Mouse (Mus musculus) CD4-positive, CD25-positive, alpha-beta regulatory T cell (primary cell): ENCODE data around the gene Cep290. TPM values are rescaled to one million over a fixed set of nuclear protein-coding genes. Genes with fewer than 3 reads are reported as not detected.

Experiments
- polyA plus RNA-seq: library from polyadenylated mRNA; unstranded; fragments of 100-300 nt; shearing (Covaris generic); gene quantifications from one replicate; pipeline ENCODE4 v1.2.1, GENCODE M21; 2017

Cep290 gene
- polyA plus RNA-seq = 1.6 TPM

GRCm38 (mm10) chr10:100487097-100487978 is at the start of gene Cep290, which contains the start of gene Tmtc3:
Gene Cep290, plus strand, starts transcription at chr10:100487558.
Gene Tmtc3, minus strand, starts transcription at chr10:100487350.

GRCm38 (mm10) chr10:100590323-100590722 is 103.0 kb downstream of the Cep290 start, which contains the start of the genes 4930430F08Rik and 1700017N19Rik:
Gene 4930430F08Rik, minus strand, starts transcription at chr10:100590423.
Gene 1700017N19Rik, plus strand, starts transcription at chr10:100590484.

Other genes with a start within 250 kb of the Cep290 start
- gene Gm4301, start 151.9 kb upstream of the Cep290 start, polyA plus RNA-seq = not detected
- gene Gm4302, start 146.7 kb upstream of the Cep290 start, polyA plus RNA-seq = not detected
- not detected for gene Gm4303, start 141.6 kb upstream of the Cep290 start, polyA plus RNA-seq
- not detected for gene Gm4305, start 136.5 kb upstream of the Cep290 start, polyA plus RNA-seq
- gene Gm4307, start 126.2 kb upstream of the Cep290 start, polyA plus RNA-seq = not detected
- not detected for gene Gm4312, start 105.0 kb upstream of the Cep290 start, polyA plus RNA-seq
- 3.2 TPM for gene Tmtc3, start 208 bp upstream of the Cep290 start, polyA plus RNA-seq
- gene 4930430F08Rik, start 102.9 kb downstream of the Cep290 start, polyA plus RNA-seq = 8.1 TPM
- gene 1700017N19Rik, start 102.9 kb downstream of the Cep290 start, polyA plus RNA-seq = not detected